Mouse (Mus musculus) cortical plate, adult 2 months (tissue): ENCODE data around the gene Ppp6r3.

Experiments
- CTCF ChIP-seq: fragments of 200-500 bp; IDR thresholded peaks from 2 replicates; pipeline ENCODE4 v1.5.1; 2011; ENCODE audit warnings: mild to moderate bottlenecking, control low read depth, low read length; ENCODE audit not compliant: insufficient read depth; ENCODE audit errors: extremely low read depth
- POLR2A ChIP-seq: fragments of 200-500 bp; IDR thresholded peaks from 2 replicates; pipeline ENCODE4 v1.6.1; 2011; ENCODE audit warnings: mild to moderate bottlenecking, low read length, control low read depth; ENCODE audit not compliant: insufficient read depth; ENCODE audit errors: extremely low read depth

- no peak for TF ChIP-seq CTCF
- no peak for TF ChIP-seq POLR2A
Observed at GRCm38 (mm10) chr19:3610886-3611285, 35.3 kb upstream of the Ppp6r3 start.
